Mouse (Mus musculus): ENCODE results near the gene Ncbp3.

Ncbp3 gene

DNA sequence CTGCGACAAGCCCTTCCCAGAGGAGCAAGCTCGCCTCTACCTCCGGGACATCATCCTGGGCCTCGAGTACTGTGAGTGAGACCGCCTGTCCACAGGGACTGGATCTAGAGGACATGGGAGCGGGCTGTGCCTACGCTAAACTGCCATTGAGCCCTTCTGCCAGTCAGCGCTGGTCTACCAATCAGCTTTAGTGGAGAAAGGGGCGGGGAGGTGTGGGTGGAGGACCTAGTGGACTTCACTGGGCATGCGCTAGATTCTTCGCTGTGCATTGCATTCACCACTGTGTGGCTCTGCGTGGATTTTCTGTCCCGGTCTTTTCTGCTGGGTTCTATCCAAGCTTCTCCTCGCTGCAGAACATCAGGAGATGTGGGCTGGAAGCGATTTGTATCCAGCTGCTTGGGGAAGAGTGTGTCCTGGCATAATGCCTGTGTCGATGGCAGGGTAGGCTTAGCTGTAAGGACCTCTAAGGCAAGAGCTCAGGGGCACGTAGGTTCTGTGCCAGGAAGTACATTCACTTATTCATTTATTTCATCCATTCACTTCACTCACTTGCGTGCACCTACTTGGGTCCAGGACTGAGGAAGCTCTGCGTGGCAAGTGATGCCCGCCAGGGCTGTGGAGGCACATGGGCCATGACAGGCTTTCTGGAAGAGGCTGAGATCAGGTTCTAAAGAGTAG lies 16.6 kb upstream of the Ncbp3 start:
- peak; percentile 86 for DNase-seq (ENCODE audit: low read depth, low spot score)

DNA sequence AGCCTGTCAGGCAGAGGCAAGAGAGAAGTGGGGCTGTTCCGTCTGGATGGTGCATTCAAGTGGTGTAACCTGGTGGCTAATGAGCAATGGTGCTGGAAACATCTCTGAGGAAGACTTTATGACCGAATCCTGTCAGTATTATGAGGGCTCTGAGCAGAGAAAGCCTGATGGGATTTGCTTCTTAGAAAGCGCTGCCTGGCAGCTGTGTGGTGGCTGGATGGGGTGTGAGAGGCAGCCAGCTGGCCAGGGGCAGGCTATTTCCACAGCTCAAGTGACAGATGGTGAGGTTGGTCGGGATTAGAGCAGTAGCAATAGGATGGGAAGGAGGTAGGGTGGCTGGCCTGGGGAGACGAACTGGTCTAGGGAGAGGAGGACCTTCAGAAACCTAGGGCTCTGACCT lies 16.0 kb upstream of the Ncbp3 start:
- no peak for DNase-seq (ENCODE audit: low read depth, low spot score)

DNA sequence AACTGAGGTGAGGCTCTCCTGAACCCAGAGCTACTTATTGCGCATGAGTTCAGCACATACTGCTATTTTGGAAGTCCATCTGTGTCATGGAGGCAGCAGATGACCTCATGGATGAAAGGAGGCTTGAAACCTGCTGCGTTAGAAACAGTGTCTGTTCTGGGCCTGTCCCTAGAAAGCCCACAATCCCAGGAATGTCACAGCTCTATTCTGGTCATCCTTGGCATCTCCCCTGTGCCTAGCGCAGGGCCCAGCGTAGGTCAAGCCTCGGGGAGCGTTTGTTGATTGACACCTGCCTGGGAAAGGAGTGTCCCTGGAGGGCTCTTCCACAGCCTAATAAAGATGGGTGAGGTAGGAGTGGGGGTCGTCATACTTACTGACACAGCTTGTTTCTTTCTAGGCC lies 11.5 kb upstream of the Ncbp3 start:
- no peak for DNase-seq (ENCODE audit: low read depth, low spot score)

DNA sequence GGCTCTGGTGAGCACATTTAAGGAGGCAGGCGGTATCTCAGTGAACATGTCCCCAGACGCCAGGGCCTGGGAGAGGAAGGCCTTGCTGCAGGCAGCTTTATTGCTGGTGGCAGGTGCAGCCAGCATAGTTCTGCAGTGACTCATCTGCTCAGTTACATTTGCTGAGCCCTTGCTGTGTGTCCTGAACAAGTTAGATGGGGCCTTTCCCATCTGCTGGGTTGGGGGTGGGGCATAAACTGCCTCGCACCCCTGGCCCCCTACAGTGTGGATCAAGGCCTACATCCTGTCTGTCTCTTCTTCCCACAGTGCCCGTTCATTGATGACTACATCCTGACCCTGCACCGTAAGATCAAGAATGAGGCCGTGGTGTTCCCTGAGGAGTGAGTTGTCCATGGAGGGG lies 10.7 kb upstream of the Ncbp3 start:
- DNase-seq (ENCODE audit: low read depth, low spot score): no peak

DNA sequence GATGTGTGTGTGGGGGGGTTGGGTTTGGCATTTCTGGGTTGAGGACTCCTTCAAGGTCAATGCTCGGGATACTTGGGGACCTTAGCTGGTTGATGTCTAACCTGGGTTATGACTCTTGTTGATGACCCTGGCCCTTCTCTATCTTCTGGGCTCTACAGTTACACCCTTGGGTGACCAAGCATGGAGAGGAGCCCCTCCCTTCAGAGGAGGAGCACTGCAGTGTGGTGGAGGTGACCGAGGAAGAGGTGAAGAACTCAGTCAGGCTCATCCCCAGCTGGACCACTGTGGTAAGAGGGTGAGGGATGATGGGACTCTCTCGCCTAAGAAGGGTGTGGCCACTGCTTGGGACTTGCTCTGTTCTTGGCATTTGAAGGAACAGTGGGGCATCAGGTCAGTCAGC lies 9.9 kb upstream of the Ncbp3 start:
- no peak for DNase-seq (ENCODE audit: low read depth, low spot score)

DNA sequence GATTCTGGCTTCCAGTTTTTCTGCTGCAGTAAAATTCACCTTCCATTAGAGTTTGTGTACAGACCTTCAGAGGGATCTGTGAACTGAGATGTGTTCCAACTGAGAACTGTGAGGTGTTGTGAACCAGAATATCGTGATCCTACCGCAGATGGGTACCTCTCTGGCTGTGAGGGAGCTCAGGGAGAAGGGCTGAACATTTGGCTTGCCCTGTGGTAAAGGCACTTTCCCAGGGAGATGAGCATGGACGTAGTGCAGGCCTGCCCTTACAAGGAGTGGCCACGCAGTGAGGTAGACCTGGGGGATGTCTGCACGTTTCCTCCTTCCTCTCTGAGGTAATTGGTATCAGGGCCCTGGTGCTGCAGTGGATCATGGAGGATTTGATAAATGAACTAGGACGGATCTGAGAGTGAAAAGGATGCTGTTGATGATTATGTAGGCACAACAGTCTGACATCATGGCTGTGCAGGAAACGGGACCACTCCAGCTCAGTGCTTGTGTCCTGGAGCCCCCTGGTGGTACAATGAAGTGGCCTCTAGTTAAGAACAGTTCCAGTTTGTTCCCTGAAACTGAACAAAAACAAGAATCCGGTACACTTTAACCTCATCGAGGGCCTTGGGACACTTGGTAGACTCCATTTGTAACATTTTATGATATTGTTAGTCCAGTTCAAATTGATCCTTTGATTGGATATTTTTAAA lies 8.3 kb upstream of the Ncbp3 start:
- DNase-seq (ENCODE audit: low read depth, low spot score): no peak

DNA sequence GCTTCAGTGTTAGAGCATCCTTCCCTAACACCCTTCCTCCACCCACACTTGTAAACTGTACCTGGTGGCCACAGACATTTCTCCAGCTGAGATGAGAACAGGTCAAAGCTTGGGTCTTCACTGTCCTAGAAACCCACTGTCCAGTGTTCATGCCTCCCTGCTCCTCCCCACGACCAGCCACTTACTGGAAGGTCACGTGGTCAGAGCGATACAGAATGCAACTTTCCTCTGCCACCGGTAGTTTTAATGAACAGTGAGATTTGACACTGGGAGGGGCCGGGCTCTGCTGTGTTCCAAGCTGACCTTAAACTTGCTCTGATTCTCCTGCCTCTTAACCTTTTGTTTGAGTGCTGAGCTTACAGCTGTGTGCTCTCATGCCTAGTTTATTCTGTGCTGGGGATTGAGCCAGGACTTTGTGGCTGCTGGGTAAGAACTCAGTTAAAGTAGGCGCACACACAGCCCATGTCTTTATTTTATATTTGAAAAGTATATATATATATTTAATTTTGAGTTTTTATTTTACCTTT lies 3.3 kb upstream of the Ncbp3 start:
- DNase-seq (ENCODE audit: low read depth, low spot score): no peak

DNA sequence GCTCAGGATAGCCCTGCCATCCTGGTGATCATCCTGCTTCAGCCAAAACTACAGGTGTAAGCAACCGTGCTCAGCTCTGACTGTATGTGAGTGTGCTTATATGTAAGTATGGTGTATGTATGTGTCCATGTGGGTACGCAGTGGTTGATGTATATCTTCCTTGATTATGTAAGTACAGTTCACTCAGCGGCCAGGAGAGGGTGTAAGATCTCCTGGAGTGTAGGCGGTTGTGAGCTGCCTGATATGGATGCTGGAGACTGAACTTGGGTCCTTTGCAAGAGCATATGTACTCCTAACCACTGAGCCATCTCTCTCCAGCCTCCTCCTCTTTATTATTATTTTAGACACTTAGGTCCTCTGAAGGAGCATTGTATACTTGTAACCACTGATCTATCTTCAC lies 2.8 kb upstream of the Ncbp3 start:
- no peak for DNase-seq (ENCODE audit: low read depth, low spot score)

DNA sequence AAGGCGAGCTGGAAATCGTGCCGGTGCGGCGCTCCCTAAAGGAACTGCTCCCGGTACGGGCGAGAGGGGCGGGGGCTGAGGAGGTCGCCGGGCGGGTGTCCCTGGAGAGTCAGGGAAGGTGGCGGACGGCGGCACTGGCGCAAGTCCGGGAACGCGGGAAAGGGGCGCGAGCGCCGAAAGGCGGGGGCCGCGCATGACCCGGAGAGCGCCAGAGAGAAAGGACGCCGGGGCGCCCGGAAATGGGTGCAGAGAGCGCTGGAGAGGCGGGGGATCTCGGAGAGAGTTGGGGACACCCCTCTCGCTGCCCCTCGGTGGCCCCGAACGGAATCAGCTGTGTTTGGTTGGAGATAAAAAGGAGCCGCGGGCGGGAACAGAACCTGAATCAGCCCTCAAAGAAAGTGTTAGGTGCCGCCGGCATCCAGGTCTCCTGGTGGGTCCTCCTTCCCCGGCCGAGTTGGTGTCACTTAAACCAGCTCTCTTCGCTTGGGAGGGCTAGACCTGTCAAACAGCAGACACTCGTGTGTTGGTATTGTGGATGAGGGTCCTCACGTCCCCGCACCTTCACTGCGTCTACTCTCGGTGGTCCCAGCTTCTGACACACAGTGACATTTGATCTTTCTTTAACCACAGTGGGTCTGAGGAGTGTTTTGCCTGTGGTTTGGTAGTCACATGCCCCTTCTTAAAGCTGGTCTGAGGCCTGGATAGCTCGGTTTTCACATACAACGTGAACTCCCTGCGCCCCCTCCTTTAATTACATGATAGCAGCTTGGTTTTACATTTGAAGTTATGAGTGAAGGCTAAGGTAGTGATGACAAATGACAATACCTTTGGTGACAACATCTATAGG lies 670 bp downstream of the Ncbp3 start:
- DNase-seq (ENCODE audit: low read depth, low spot score): no peak

DNA sequence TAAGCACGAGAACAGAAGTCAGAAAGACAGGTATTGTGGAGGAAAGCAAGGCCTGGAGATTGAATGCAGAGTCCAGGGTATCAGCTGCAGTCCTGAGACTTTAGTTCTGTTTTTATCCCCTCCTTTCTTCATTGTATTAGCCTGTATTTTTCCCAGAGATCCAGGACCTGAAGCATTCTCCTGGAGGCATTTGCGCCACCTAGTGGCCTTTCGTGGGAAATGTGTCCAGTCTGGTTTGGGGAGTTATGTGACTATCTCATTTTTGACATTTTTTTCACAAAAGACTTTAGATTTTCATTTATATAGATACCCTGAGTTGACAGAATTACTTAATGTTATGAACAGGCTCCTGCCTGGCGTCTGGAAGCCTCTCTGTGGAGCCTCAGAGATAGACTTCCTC lies 1.8 kb downstream of the Ncbp3 start:
- DNase-seq (ENCODE audit: low read depth, low spot score): peak; percentile 64

DNA sequence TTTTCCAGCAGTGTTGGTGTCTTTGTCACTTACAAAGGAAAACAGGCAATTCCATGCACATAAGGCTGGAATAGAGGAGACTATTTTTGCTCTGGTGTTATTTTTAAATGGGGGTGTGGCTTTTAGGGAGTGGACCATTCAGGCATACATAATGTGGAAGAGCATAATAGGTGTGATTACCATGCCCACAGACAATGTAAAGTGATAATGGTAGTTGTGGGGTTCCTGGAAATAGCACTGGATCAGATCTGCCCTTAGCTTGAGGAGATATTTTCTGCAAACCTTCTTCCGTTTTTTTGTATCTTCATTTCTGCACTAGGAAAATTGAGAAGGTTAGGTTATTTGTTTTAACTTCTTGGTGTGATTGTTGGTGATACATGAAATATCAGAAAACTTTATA lies 5.2 kb downstream of the Ncbp3 start:
- DNase-seq (ENCODE audit: low read depth, low spot score): no peak

DNA sequence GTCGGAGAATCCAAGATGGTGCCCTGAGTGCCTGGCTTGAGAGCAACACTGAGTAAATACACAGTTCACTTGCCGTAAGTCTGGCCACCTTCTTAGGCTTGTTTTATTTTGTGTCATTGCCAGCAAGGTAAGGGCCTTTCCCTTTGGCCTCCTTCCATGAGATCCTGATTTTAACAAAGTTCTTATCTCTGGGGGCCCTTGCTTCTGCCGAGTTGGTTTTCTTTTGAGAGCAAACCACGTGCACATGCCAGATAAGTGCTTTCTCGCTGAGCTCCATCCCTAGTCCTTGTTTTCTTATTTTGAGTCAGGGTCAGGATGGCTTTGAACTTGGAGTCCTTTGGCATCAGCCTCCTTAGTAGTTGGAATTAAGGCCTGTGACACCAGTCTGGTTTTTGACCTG lies 10.1 kb downstream of the Ncbp3 start:
- DNase-seq (ENCODE audit: low read depth, low spot score): no peak

DNA sequence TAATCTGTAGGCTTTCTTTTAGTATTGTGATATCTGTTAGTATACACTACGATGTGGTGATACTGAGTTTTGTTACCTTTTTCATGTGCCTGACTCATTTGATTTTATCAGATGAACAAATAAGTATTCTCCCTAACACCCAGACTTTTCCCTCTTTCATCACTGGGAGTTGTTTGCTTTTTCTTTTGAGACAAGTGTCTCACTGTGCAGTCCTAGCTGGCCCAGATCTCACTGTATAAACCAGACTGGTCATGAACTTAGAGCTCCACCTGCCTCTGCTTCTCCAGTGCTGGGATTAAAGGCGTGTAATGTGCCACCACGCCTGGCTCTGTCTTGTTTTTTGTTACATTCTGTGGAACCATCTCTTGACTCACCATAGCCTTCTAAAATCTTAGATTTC lies 12.0 kb downstream of the Ncbp3 start:
- no peak for DNase-seq (ENCODE audit: low read depth, low spot score)

DNA sequence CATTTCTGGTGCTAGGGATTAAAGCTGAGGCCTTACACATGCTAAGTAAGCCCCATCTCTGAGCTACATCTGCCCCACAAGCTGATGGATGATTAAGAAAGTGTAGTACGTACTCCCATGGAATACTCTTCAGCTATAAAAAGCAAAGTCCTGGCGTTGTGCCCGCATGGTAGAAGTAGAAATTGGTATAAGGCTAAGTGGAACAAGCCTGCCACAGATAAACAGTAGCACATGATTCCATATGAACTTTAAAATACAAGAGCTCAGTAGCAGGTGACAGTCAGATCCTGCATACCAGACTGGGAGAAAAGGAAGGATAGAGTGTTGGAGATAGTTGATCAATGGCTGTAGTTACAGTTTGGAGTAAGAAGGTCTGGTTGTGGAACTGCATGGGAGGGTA lies 13.8 kb downstream of the Ncbp3 start:
- DNase-seq (ENCODE audit: low read depth, low spot score): no peak

DNA sequence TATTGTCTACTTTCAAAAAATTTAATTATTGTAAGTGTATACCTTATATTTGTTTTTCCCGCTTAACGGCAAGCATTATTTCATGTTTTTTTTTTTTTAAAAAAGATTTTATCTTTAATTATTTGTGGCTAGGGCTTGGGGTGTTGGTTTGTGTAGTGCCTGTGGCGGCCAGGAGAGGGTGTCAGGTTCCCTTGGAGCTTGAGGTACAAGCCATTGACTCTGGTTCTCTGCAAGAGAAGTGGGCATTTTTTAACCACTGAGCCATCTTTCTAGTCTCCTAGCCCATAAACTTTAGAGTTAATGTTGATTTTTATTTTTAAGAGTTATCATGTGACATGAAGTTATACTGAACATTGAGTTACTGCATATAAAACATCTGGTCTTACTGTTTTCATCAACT lies 24.3 kb downstream of the Ncbp3 start:
- DNase-seq (ENCODE audit: low read depth, low spot score): no peak

DNA sequence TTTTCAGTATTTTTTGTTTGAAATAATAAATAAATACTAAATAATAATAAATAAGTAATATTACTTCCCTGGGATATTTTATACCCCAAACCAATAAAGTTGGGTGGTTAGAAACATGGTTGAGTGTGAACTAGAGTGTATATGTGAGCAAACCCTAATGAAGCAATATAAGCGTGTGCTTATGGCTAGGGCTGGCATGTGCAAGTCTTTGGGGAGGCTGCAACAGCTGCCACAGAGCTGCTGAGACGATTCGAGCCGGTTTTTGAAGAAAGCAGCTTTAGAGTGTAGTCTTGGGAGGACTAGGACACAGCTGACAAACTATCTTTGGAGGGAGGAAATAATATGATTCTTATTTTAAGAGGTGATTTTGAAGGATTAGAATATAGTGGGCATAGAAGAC lies 28.7 kb downstream of the Ncbp3 start:
- no peak for DNase-seq (ENCODE audit: low read depth, low spot score)

DNA sequence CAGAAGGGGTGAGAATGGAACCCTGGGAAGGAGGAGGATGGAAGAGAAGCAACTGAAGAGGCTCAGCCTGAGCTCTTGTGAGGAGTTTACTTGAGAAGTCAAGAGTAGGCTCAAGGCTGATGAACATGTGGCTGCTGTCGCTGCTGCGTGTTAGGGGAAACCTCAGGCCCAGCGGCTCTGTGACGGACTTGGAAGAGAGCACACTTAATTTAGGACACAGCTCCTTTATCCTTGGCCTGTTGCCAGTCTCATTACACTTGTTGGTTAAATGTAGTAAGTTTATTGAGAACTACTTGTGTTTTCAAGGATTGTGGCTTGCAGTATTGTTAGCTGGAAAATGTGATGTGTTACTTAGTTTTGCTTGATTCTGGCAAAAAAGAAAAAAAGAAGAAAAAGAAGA lies 29.1 kb downstream of the Ncbp3 start:
- peak; percentile 9 for DNase-seq (ENCODE audit: low read depth, low spot score)

DNA sequence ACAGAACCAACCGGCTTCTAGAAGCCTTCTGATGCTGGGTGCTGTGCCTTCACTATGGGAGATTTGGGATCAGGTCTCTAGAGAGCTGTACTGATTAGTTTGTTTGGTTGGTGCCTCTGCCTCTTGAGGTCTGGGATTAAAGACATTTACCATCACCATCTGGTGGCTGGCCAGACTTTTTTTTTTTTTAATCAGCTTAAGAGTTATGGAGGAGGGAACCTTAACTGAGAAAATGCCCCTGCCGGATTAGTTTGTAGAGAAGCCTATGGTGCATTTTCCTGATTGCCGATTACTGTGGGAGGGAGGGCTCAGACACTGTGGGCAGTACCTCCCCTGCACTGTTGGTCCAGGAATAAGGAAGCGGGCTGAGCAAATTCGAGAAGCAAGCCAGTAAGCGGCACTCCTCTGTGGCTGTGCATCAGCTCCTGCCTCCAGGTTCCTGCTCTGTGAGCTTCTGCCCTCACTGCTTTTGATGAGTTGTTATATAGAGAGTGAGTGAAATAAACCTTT lies 29.7 kb downstream of the Ncbp3 start:
- DNase-seq (ENCODE audit: low read depth, low spot score): peak; percentile 71

DNA sequence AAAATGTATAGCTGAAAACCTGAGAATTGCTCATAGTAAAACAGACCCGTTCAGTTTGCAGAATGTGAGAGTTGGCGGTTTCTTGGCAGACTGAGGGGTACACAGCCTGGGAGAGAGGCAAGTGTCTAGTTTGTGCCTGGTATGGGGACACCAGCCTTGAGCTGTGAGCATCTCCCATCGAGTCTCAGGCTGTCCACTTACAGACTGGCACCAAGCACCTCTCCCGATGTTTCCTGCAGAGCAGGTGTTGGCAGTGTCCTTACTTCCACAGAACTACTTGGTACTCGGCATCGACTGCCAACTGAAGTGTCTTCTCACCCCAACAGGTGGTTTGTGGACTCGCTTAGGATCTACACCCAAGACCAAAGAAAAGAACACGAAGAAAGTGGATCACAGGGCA lies 31.0 kb downstream of the Ncbp3 start:
- DNase-seq (ENCODE audit: low read depth, low spot score): no peak

DNA sequence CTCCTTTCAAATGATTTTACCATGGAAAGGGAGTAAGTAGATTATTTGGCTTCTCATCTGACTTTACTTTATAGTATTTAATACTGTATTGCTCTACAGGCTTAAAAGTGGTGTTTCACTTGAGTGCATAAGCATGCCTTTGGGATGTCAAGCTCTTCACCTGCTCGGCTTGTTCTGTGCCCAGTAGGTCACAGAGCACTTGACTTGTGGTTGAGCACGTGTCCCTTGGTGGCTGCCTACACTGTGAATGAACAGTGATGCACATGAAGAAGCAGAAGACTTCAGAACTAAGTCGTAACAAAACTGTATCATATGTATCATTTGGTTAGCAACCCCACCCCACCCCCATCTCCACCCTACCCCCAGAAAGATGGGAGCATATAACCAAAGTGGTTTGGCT lies 32.7 kb downstream of the Ncbp3 start:
- DNase-seq (ENCODE audit: low read depth, low spot score): no peak

DNA sequence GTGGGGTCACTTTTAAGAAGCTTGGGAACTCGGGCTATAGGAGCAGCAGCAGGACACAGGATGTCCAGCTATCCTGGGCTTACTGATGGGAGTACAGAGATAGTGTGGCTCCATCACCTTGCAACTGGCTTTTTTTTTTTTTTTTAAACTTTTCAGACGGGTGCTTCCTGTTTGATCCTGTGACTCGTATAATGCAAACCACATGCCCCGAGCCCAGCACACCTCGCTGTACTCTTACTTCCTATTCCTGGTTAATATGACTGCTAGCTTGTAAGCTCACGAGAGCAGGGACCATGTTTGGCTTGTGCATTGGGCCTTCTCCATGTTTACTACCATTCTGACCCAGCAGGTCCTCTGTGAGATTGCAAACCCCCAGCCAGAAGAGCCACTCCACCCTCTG lies 36.7 kb downstream of the Ncbp3 start:
- no peak for DNase-seq (ENCODE audit: low read depth, low spot score)

DNA sequence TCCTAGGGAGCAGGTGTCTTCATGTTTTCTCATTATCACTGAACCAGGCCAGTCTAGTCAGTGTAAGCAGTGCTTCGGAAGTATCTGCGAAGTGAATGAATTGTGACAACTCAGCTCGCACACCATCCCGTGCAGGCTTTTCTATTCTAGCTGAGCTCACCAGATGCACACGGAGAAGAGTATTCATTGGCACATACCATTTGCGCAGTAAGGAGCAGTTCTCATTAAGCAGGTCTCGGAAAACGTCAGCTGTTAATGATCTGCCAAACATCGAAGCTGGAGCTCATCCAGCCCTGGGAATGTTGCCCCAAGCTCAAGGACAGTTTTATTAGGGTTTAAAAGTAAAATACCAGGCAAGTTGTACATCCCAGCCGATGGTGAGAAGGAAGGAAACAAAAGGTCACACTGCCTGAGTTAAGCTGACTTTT lies 37.2 kb downstream of the Ncbp3 start:
- DNase-seq (ENCODE audit: low read depth, low spot score): no peak
